Mouse (Mus musculus): ENCODE measurements around the gene Eng. TPM values are rescaled to one million over a fixed set of nuclear protein-coding genes. Genes with fewer than 3 reads are reported as not detected.

Gene Eng
- polyA plus RNA-seq (2016; fragmentation: Nextera tagmentation; extraction: Ambion mirVana) = 24.5 and 24.7 TPM in 2 replicates

DNA sequence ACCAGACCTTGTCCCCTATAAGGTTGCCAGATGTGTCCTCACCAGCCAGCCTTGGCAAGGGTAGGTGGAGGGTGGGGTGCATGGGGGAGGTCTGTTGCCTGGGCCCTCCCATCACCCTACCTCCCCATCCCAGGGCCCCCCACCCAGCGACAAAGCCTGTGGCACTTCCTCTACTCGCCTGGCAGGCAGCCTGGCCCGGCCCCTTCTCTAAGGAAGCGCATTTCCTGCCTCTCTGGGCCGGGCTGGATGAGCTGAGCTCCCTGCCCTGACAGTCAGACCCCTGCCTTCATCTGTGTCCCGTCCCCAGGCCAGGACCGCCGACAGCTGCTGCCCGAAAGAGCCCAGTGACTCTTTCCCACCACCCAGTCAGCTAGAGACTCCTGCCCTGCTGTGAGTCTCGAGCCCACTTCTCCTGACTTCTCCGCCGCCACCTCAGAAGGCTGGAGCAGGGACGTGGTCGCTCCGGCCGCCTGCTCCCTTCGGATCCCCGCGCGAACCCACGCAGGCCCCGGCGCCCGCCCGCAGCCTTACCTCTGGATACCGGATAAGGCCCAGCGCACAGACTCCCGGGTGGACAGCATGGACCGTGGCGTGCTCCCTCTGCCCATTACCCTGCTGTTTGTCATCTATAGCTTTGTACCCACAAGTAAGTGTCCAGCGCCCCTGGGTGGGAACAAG, at the start of gene Eng:
Gene Eng, plus strand, starts transcription at position 217 of the 678 bp plus-strand sequence.
- H3K27ac ChIP-seq = peak within 1 kb of the TSS; percentile 64
- no peak for DNase-seq (ENCODE audit: extremely low spot score, low spot score)
- 59% methylated on average over 31 of the region's 31 CpGs for WGBS
- peaks cover 17% of the 10 kb centered on the region for H3K4me1 ChIP-seq
- H3K36me3 ChIP-seq (replicated peaks) = no peaks in the 10 kb centered on the region
- no peaks in the 10 kb centered on the region for H3K9me3 ChIP-seq
- H3K27me3 ChIP-seq (ENCODE audit: poor library complexity, severe bottlenecking) = no peaks in the 10 kb centered on the region
- peak within 1 kb of the TSS; percentile 32 for H3K4me3 ChIP-seq

- WGBS = 95% methylated on average over 13 of the region's 13 CpGs
Measured at GRCm38 (mm10) chr2:32596725-32597124, 49.7 kb upstream of the Eng start.

DNA sequence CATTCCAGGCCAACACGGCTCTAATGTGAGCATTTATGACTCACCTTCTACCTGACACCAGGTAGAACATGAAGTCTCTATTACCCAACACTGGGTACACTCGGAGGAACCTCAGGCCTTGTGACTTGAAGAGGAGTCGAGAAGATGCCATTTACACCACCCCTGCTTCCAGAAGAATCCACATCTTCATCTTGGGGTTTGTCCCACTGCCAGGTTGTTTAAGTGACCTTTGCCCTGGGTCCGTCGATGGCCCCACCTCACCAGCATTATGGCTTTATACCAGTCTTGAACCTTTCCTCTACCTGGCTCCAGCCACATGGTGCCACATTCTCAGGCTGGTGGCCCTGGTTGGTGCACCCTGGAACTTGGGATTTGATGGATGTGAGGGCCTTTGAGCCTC, 49.1 kb upstream of the Eng start:
- WGBS = 91% methylated on average over 5 of the region's 5 CpGs
- DNase-seq (ENCODE audit: extremely low spot score, low spot score) = no peak
- no peak overlapping the region for H3K4me3 ChIP-seq
- no peaks in the 10 kb centered on the region for H3K27me3 ChIP-seq (ENCODE audit: poor library complexity, severe bottlenecking)
- no peaks in the 10 kb centered on the region for H3K9me3 ChIP-seq
- peaks cover 19% of the 10 kb centered on the region for H3K36me3 ChIP-seq (replicated peaks)
- H3K27ac ChIP-seq = no peak overlapping the region
- peaks cover 11% of the 10 kb centered on the region for H3K4me1 ChIP-seq

More at GRCm38 (mm10) chr2:32596725-32597124, 49.7 kb upstream of the Eng start:
- Histone ChIP-seq H3K27ac (no peak overlapping the region), H3K9me3 (no peaks in the 10 kb centered on the region), H3K4me3 (no peak overlapping the region), H3K27me3 (ENCODE audit: poor library complexity, severe bottlenecking) (no peaks in the 10 kb centered on the region), H3K36me3 (replicated peaks) (peaks cover 19% of the 10 kb centered on the region), H3K4me1 (peaks cover 6% of the 10 kb centered on the region)
- no peak for DNase-seq (ENCODE audit: extremely low spot score, low spot score)

- Histone ChIP-seq H3K9me3 (no peaks in the 10 kb centered on the region), H3K36me3 (replicated peaks) (peaks cover 19% of the 10 kb centered on the region), H3K27ac (no peak overlapping the region), H3K27me3 (ENCODE audit: poor library complexity, severe bottlenecking) (no peaks in the 10 kb centered on the region), H3K4me3 (no peak overlapping the region), H3K4me1 (peaks cover 16% of the 10 kb centered on the region)
- 90% methylated on average over 5 of the region's 5 CpGs for WGBS
- DNase-seq (ENCODE audit: extremely low spot score, low spot score) = no peak
Measured at GRCm38 (mm10) chr2:32597699-32598098, 48.7 kb upstream of the Eng start.

- H3K36me3 ChIP-seq (replicated peaks) = peaks cover 19% of the 10 kb centered on the region
- H3K4me3 ChIP-seq = no peak overlapping the region
- DNase-seq (ENCODE audit: extremely low spot score, low spot score) = no peak
- H3K27ac ChIP-seq = no peak overlapping the region
- H3K9me3 ChIP-seq = no peaks in the 10 kb centered on the region
- peaks cover 16% of the 10 kb centered on the region for H3K4me1 ChIP-seq
- H3K27me3 ChIP-seq (ENCODE audit: poor library complexity, severe bottlenecking) = no peaks in the 10 kb centered on the region
- 88% methylated on average over 8 of the region's 8 CpGs for WGBS
Measured at GRCm38 (mm10) chr2:32598506-32598905, 47.9 kb upstream of the Eng start.

GRCm38 (mm10) chr2:32599409-32599808, 47.0 kb upstream of the Eng start, which contains the start of gene St6galnac6:
Gene St6galnac6, plus strand, starts transcription at chr2:32599709.
- Histone ChIP-seq H3K27ac (no peak within 1 kb of the TSS), H3K4me3 (no peak within 1 kb of the TSS), H3K36me3 (replicated peaks) (peaks cover 17% of the 10 kb centered on the region), H3K27me3 (ENCODE audit: poor library complexity, severe bottlenecking) (no peaks in the 10 kb centered on the region), H3K9me3 (no peaks in the 10 kb centered on the region), H3K4me1 (peaks cover 16% of the 10 kb centered on the region)
- WGBS = 97% methylated on average over 3 of the region's 3 CpGs
- no peak for DNase-seq (ENCODE audit: extremely low spot score, low spot score)

DNA sequence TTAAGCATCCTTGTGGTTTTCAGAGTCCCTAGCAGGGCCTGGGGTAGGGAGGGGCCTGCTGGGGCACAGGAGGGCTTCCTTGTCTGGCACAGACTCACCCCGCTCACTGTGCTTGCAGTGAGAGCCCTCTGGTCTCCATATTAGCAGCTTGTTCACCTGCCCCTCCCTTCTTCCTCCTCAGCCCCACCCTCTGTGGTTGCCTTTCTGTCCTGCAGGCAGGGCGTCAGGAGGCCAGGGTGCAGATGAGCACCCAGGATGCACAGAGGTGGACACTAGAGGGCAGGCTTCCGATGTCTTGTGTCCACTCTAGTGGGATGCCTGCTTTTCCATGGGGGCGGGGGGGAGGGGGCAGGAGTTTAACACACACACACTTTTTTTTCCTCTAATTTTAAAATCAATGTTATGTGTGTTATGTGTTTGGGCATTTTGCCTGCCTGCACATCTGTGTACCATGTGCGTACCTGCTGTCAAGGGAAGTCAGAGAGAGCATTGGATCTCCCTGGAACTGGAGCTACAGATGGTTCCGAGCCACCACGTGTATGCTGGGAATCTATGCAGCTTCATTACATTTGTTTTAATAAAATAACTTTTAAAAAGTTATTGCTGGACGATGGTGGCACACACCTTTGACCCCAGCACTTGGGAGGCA, 44.9 kb upstream of the Eng start:
- Histone ChIP-seq H3K4me1 (peaks cover 18% of the 10 kb centered on the region), H3K27ac (peak overlapping the region; percentile 58; the same call in 1 of the 2 replicates), H3K27me3 (ENCODE audit: poor library complexity, severe bottlenecking) (no peaks in the 10 kb centered on the region), H3K4me3 (no peak overlapping the region), H3K9me3 (no peaks in the 10 kb centered on the region), H3K36me3 (replicated peaks) (peaks cover 11% of the 10 kb centered on the region)
- no peak for DNase-seq (ENCODE audit: extremely low spot score, low spot score)
- WGBS = 41% methylated on average over 8 of the region's 8 CpGs

DNA sequence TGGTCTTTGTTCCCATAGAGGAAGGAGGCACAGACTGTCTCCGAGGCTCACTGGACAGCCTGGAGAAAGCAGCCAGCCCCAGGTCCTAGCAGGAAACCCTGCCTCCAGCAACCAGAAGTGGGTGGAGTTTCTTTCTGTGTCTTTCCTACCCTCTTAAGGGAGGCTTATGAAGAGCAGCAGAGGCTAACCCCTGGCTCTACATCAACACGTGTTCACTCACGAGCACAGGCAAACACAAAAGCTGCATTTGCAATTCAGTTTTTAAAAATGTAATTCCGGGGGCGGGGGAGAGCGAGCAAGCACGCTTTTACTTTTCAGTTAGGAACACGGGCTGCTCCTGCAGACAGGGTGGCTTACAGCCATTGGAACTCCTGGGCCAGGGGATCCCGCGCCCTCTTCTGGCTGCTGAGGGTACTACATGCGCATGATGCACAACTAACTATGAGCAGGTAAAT, 43.8 kb upstream of the Eng start:
- Histone ChIP-seq H3K27me3 (ENCODE audit: poor library complexity, severe bottlenecking) (peaks cover 5% of the 10 kb centered on the region), H3K4me1 (peaks cover 29% of the 10 kb centered on the region), H3K36me3 (replicated peaks) (peaks cover 2% of the 10 kb centered on the region), H3K4me3 (peak overlapping the region; percentile 49), H3K27ac (peak overlapping the region; percentile 76), H3K9me3 (no peaks in the 10 kb centered on the region)
- DNase-seq (ENCODE audit: extremely low spot score, low spot score) = peak; percentile 91
- WGBS = under 1% methylated on average over 11 of the region's 11 CpGs

DNA sequence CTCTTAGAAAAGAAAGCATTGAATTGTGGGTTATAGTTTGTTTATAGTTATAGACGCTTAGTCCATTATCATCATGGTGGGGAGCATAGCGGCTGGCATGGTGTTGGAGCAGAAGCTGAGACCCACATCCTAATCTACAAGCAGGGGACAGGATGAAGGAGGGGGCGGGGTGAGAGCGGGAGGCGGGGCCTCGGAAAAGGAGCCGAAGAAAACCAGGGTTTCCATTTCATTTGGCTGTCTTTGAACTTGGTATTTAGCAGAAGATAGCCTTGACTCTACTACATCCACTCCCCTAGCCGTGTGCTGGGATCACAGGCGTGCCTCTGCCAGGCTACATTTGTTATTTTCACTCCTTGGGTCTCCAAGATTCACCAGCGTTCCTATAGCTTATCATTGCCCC, 41.8 kb upstream of the Eng start:
- no peak for DNase-seq (ENCODE audit: extremely low spot score, low spot score)
- Histone ChIP-seq H3K36me3 (replicated peaks) (no peaks in the 10 kb centered on the region), H3K4me1 (peaks cover 47% of the 10 kb centered on the region), H3K27ac (no peak overlapping the region), H3K4me3 (no peak overlapping the region), H3K9me3 (no peaks in the 10 kb centered on the region), H3K27me3 (ENCODE audit: poor library complexity, severe bottlenecking) (peaks cover 21% of the 10 kb centered on the region)
- WGBS = 52% methylated on average over 10 of the region's 10 CpGs

- peak overlapping the region; percentile 76 for H3K4me3 ChIP-seq
- H3K9me3 ChIP-seq = no peaks in the 10 kb centered on the region
- H3K4me1 ChIP-seq = peaks cover 61% of the 10 kb centered on the region
- H3K27ac ChIP-seq = peak overlapping the region; percentile 89
- 11% methylated on average over 54 of the region's 55 CpGs for WGBS
- H3K27me3 ChIP-seq (ENCODE audit: poor library complexity, severe bottlenecking) = peaks cover 21% of the 10 kb centered on the region
- DNase-seq (ENCODE audit: extremely low spot score, low spot score) = peak; percentile 77
- H3K36me3 ChIP-seq (replicated peaks) = no peaks in the 10 kb centered on the region
Measured at GRCm38 (mm10) chr2:32606161-32607142, 39.9 kb upstream of the Eng start.

- peak; percentile 59 for DNase-seq (ENCODE audit: extremely low spot score, low spot score)
- no peaks in the 10 kb centered on the region for H3K9me3 ChIP-seq
- H3K4me3 ChIP-seq = peak overlapping the region; percentile 76
- peaks cover 5% of the 10 kb centered on the region; the same call in 1 of the 2 replicates for H3K36me3 ChIP-seq (replicated peaks)
- H3K27me3 ChIP-seq (ENCODE audit: poor library complexity, severe bottlenecking) = peaks cover 21% of the 10 kb centered on the region
- peaks cover 60% of the 10 kb centered on the region for H3K4me1 ChIP-seq
- WGBS = 7% methylated on average over 33 of the region's 34 CpGs
- peak overlapping the region; percentile 89 for H3K27ac ChIP-seq
Measured at GRCm38 (mm10) chr2:32607262-32607947, 39.0 kb upstream of the Eng start.
